Mouse (Mus musculus): Measurements from ENCODE around the gene Tfap2b. TPM values are rescaled to one million over a fixed set of nuclear protein-coding genes. Genes with fewer than 3 reads are reported as not detected.

Gene Tfap2b
- polyA plus RNA-seq, 1 experiment from 2014 or later = 0.23 TPM

- Histone ChIP-seq H3K9ac (replicated peaks; ENCODE audit: low read depth, low read length) (no peak overlapping the region), H3K36me3 (ENCODE audit: control insufficient read depth, insufficient read depth, low read length) (no peaks in the 10 kb centered on the region), H3K4me1 (ENCODE audit: control insufficient read depth, insufficient read depth, low read length) (no peaks in the 10 kb centered on the region), H3K4me2 (replicated peaks; ENCODE audit: low read depth, low read length) (no peak overlapping the region), H3K4me3 (ENCODE audit: low read depth, low read length) (no peak overlapping the region), H3K27ac (ENCODE audit: low read length) (no peak overlapping the region), H3K9me3 (ENCODE audit: control insufficient read depth, low read depth, low read length) (no peaks in the 10 kb centered on the region), H3K27me3 (ENCODE audit: control insufficient read depth, insufficient read depth, low read length) (peaks cover 71% of the 10 kb centered on the region)
- ATAC-seq (ENCODE audit: insufficient number of reproducible peaks, insufficient read depth, low FRiP score, low read depth) = no peak
- 2% methylated on average over 7 of the region's 7 CpGs for WGBS
Observed at GRCm38 (mm10) chr1:19221601-19222000, 12.9 kb downstream of the Tfap2b start.

GRCm38 (mm10) chr1:19226699-19227098, 18.0 kb downstream of the Tfap2b start:
- H3K4me1 ChIP-seq (ENCODE audit: control insufficient read depth, insufficient read depth, low read length) = no peaks in the 10 kb centered on the region
- no peak overlapping the region for H3K9ac ChIP-seq (replicated peaks; ENCODE audit: low read depth, low read length)
- H3K4me2 ChIP-seq (replicated peaks; ENCODE audit: low read depth, low read length) = no peak overlapping the region
- H3K27me3 ChIP-seq (ENCODE audit: control insufficient read depth, insufficient read depth, low read length) = peaks cover 71% of the 10 kb centered on the region
- H3K9me3 ChIP-seq (ENCODE audit: control insufficient read depth, low read depth, low read length) = no peaks in the 10 kb centered on the region
- H3K27ac ChIP-seq (ENCODE audit: low read length) = no peak overlapping the region
- H3K36me3 ChIP-seq (ENCODE audit: control insufficient read depth, insufficient read depth, low read length) = no peaks in the 10 kb centered on the region
- no peak for ATAC-seq (ENCODE audit: insufficient number of reproducible peaks, insufficient read depth, low FRiP score, low read depth)
- no peak overlapping the region for H3K4me3 ChIP-seq (ENCODE audit: low read depth, low read length)
- 3% methylated on average over 8 of the region's 8 CpGs for WGBS

GRCm38 (mm10) chr1:19230926-19231573, 22.3 kb downstream of the Tfap2b start:
- no peaks in the 10 kb centered on the region for H3K9me3 ChIP-seq (ENCODE audit: control insufficient read depth, low read depth, low read length)
- ATAC-seq (ENCODE audit: insufficient number of reproducible peaks, insufficient read depth, low FRiP score, low read depth) = no peak
- peaks cover 67% of the 10 kb centered on the region for H3K27me3 ChIP-seq (ENCODE audit: control insufficient read depth, insufficient read depth, low read length)
- no peak overlapping the region for H3K4me3 ChIP-seq (ENCODE audit: low read depth, low read length)
- H3K27ac ChIP-seq (ENCODE audit: low read length) = no peak overlapping the region
- no peaks in the 10 kb centered on the region for H3K4me1 ChIP-seq (ENCODE audit: control insufficient read depth, insufficient read depth, low read length)
- 5% methylated on average over 16 of the region's 16 CpGs for WGBS
- H3K36me3 ChIP-seq (ENCODE audit: control insufficient read depth, insufficient read depth, low read length) = no peaks in the 10 kb centered on the region
- H3K4me2 ChIP-seq (replicated peaks; ENCODE audit: low read depth, low read length) = no peak overlapping the region
- no peak overlapping the region for H3K9ac ChIP-seq (replicated peaks; ENCODE audit: low read depth, low read length)

GRCm38 (mm10) chr1:19231574-19232080, 22.9 kb downstream of the Tfap2b start:
- no peak overlapping the region for H3K4me2 ChIP-seq (replicated peaks; ENCODE audit: low read depth, low read length)
- H3K36me3 ChIP-seq (ENCODE audit: control insufficient read depth, insufficient read depth, low read length) = no peaks in the 10 kb centered on the region
- no peaks in the 10 kb centered on the region for H3K4me1 ChIP-seq (ENCODE audit: control insufficient read depth, insufficient read depth, low read length)
- H3K27ac ChIP-seq (ENCODE audit: low read length) = no peak overlapping the region
- H3K27me3 ChIP-seq (ENCODE audit: control insufficient read depth, insufficient read depth, low read length) = peaks cover 68% of the 10 kb centered on the region
- H3K4me3 ChIP-seq (ENCODE audit: low read depth, low read length) = no peak overlapping the region
- H3K9ac ChIP-seq (replicated peaks; ENCODE audit: low read depth, low read length) = no peak overlapping the region
- no peak for ATAC-seq (ENCODE audit: insufficient number of reproducible peaks, insufficient read depth, low FRiP score, low read depth)
- no peaks in the 10 kb centered on the region for H3K9me3 ChIP-seq (ENCODE audit: control insufficient read depth, low read depth, low read length)
- WGBS = 5% methylated on average over 16 of the region's 16 CpGs

GRCm38 (mm10) chr1:19232743-19233142, 24.0 kb downstream of the Tfap2b start:
- WGBS = 0% methylated on average over 1 of the region's 1 CpGs
- Histone ChIP-seq H3K4me1 (ENCODE audit: control insufficient read depth, insufficient read depth, low read length) (no peaks in the 10 kb centered on the region), H3K9ac (replicated peaks; ENCODE audit: low read depth, low read length) (no peak overlapping the region), H3K27ac (ENCODE audit: low read length) (no peak overlapping the region), H3K4me2 (replicated peaks; ENCODE audit: low read depth, low read length) (no peak overlapping the region), H3K36me3 (ENCODE audit: control insufficient read depth, insufficient read depth, low read length) (no peaks in the 10 kb centered on the region), H3K27me3 (ENCODE audit: control insufficient read depth, insufficient read depth, low read length) (peaks cover 70% of the 10 kb centered on the region), H3K4me3 (ENCODE audit: low read depth, low read length) (no peak overlapping the region), H3K9me3 (ENCODE audit: control insufficient read depth, low read depth, low read length) (no peaks in the 10 kb centered on the region)
- no peak for ATAC-seq (ENCODE audit: insufficient number of reproducible peaks, insufficient read depth, low FRiP score, low read depth)

GRCm38 (mm10) chr1:19233857-19234256, 25.1 kb downstream of the Tfap2b start:
- 1% methylated on average over 19 of the region's 19 CpGs for WGBS
- no peak for ATAC-seq (ENCODE audit: insufficient number of reproducible peaks, insufficient read depth, low FRiP score, low read depth)
- no peak overlapping the region for H3K4me2 ChIP-seq (replicated peaks; ENCODE audit: low read depth, low read length)
- no peaks in the 10 kb centered on the region for H3K36me3 ChIP-seq (ENCODE audit: control insufficient read depth, insufficient read depth, low read length)
- no peak overlapping the region for H3K9ac ChIP-seq (replicated peaks; ENCODE audit: low read depth, low read length)
- H3K4me3 ChIP-seq (ENCODE audit: low read depth, low read length) = no peak overlapping the region
- H3K27me3 ChIP-seq (ENCODE audit: control insufficient read depth, insufficient read depth, low read length) = peaks cover 69% of the 10 kb centered on the region
- no peaks in the 10 kb centered on the region for H3K4me1 ChIP-seq (ENCODE audit: control insufficient read depth, insufficient read depth, low read length)
- no peaks in the 10 kb centered on the region for H3K9me3 ChIP-seq (ENCODE audit: control insufficient read depth, low read depth, low read length)
- H3K27ac ChIP-seq (ENCODE audit: low read length) = no peak overlapping the region

GRCm38 (mm10) chr1:19234432-19235205, 25.9 kb downstream of the Tfap2b start:
- no peaks in the 10 kb centered on the region for H3K36me3 ChIP-seq (ENCODE audit: control insufficient read depth, insufficient read depth, low read length)
- no peak overlapping the region for H3K27ac ChIP-seq (ENCODE audit: low read length)
- H3K4me3 ChIP-seq (ENCODE audit: low read depth, low read length) = no peak overlapping the region
- H3K9ac ChIP-seq (replicated peaks; ENCODE audit: low read depth, low read length) = no peak overlapping the region
- no peaks in the 10 kb centered on the region for H3K4me1 ChIP-seq (ENCODE audit: control insufficient read depth, insufficient read depth, low read length)
- H3K4me2 ChIP-seq (replicated peaks; ENCODE audit: low read depth, low read length) = 0 out of 2 replicates have a peak overlapping the region, but pooled peaks have one; percentile 4
- H3K9me3 ChIP-seq (ENCODE audit: control insufficient read depth, low read depth, low read length) = no peaks in the 10 kb centered on the region
- peaks cover 69% of the 10 kb centered on the region for H3K27me3 ChIP-seq (ENCODE audit: control insufficient read depth, insufficient read depth, low read length)
- ATAC-seq (ENCODE audit: insufficient number of reproducible peaks, insufficient read depth, low FRiP score, low read depth) = no peak
- under 1% methylated on average over 31 of the region's 31 CpGs for WGBS

GRCm38 (mm10) chr1:19236051-19236450, 27.3 kb downstream of the Tfap2b start:
- Histone ChIP-seq H3K27me3 (ENCODE audit: control insufficient read depth, insufficient read depth, low read length) (peaks cover 72% of the 10 kb centered on the region), H3K4me1 (ENCODE audit: control insufficient read depth, insufficient read depth, low read length) (0 out of 2 replicates have a peak, but pooled peaks cover 3% of the 10 kb centered on the region), H3K4me3 (ENCODE audit: low read depth, low read length) (no peak overlapping the region), H3K27ac (ENCODE audit: low read length) (no peak overlapping the region), H3K9ac (replicated peaks; ENCODE audit: low read depth, low read length) (no peak overlapping the region), H3K4me2 (replicated peaks; ENCODE audit: low read depth, low read length) (no peak overlapping the region), H3K36me3 (ENCODE audit: control insufficient read depth, insufficient read depth, low read length) (no peaks in the 10 kb centered on the region), H3K9me3 (ENCODE audit: control insufficient read depth, low read depth, low read length) (no peaks in the 10 kb centered on the region)
- 4% methylated on average over 5 of the region's 5 CpGs for WGBS
- no peak for ATAC-seq (ENCODE audit: insufficient number of reproducible peaks, insufficient read depth, low FRiP score, low read depth)
